Mouse (Mus musculus) megakaryocyte, embryonic 14.5 days (primary cell): Measurements from ENCODE around the gene Paxx. TPM values are rescaled to one million over a fixed set of nuclear protein-coding genes. Genes with fewer than 3 reads are reported as not detected.

ENCODE experiments used
- H3K27me3 ChIP-seq: replicated peaks from 2 replicates; pipeline ENCODE3; 2012; ENCODE audit warnings: inconsistent platforms
- H3K36me3 ChIP-seq: replicated peaks from 2 replicates; pipeline ENCODE3; 2012; ENCODE audit warnings: low read length, inconsistent platforms, mixed read lengths
- H3K4me1 ChIP-seq: 2 replicates; pipeline ENCODE4 v1.6.1; 2012; ENCODE audit warnings: inconsistent platforms
- H3K4me3 ChIP-seq: replicated peaks from 2 replicates; pipeline ENCODE3; 2012; ENCODE audit warnings: moderate library complexity, mild to moderate bottlenecking, inconsistent platforms
- H3K9me3 ChIP-seq: 2 replicates; pipeline ENCODE4 v1.6.1; 2012; ENCODE audit warnings: inconsistent platforms
- FLI1 ChIP-seq: IDR thresholded peaks from 2 replicates; pipeline ENCODE4 v1.6.1; 2012; ENCODE audit warnings: low read length, inconsistent platforms, mixed read lengths
- GATA1 ChIP-seq: IDR thresholded peaks from 3 replicates; pipeline ENCODE4 v1.6.1; 2012; ENCODE audit warnings: mixed read lengths, low read length, inconsistent platforms, borderline replicate concordance
- polyA plus RNA-seq: library from polyadenylated mRNA; stranded (reverse); fragments of >175 nt; gene quantifications from 2 replicates; pipeline ENCODE4 v1.2.3, GENCODE M21; 2012; ENCODE audit warnings: low replicate concordance; ENCODE audit not compliant: insufficient read depth

Paxx gene
- polyA plus RNA-seq, 1 experiment, result 52.3 TPM

DNA sequence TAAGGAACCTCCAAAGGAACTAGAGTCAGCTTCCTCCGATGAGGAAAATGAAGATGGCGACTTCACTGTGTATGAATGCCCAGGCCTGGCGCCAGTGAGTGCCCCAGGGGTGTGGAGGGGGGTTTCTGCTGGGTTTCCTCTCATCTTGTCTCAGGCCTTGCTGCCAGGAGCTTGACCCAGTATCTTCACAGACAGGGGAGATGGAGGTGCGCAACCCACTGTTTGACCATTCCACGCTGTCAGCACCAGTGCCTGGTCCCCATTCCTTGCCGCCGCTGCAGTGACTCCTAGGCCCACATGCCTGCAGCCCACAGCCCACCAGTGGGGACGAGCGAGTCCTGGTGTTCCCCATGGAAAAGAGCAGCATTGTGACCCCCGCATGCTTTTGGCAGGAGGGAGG, 52.0 kb downstream of the Paxx start:
- H3K4me1 ChIP-seq, result peaks cover 6% of the 10 kb centered on the region; the same call in 1 of the 2 replicates
- no peak for TF ChIP-seq FLI1
- TF ChIP-seq GATA1, result no peak
- peaks cover 68% of the 10 kb centered on the region for H3K27me3 ChIP-seq
- H3K4me3 ChIP-seq, result no peak overlapping the region
- no peaks in the 10 kb centered on the region for H3K9me3 ChIP-seq
- H3K36me3 ChIP-seq, result no peaks in the 10 kb centered on the region

Other genes with a start within 250 kb of the Paxx start
- gene Nelfb, start 249.6 kb downstream of the Paxx start, polyA plus RNA-seq, result 22.9 and 24.0 TPM in 2 replicates
- gene Stpg3, start 246.5 kb downstream of the Paxx start, polyA plus RNA-seq, result 0.08 and 1.5 TPM in 2 replicates
- not detected in 2 replicates for gene Fam166a, start 242.3 kb downstream of the Paxx start, polyA plus RNA-seq
- gene Tubb4b, start 236.4 kb downstream of the Paxx start, polyA plus RNA-seq, result 264 and 365 TPM in 2 replicates
- not detected in 2 replicates for gene Slc34a3, start 226.7 kb downstream of the Paxx start, polyA plus RNA-seq
- gene Rnf224, start 224.3 kb downstream of the Paxx start, polyA plus RNA-seq, result not detected in 2 replicates
- 3.8 and 7.6 TPM in 2 replicates for gene Rnf208, start 218.8 kb downstream of the Paxx start, polyA plus RNA-seq
- gene Cysrt1, start 218.6 kb downstream of the Paxx start, polyA plus RNA-seq, result not detected in 2 replicates
- gene AL732309.1, start 214.2 kb downstream of the Paxx start, polyA plus RNA-seq, result 1.1 TPM in 1 of 2 replicates, not detected in the other
- 16.3 and 20.0 TPM in 2 replicates for gene Tmem203, start 205.7 kb downstream of the Paxx start, polyA plus RNA-seq
- gene Tprn, start 198.5 kb downstream of the Paxx start, polyA plus RNA-seq, result 11.9 and 12.9 TPM in 2 replicates
- 34.6 and 160 TPM in 2 replicates for gene Ssna1, start 188.7 kb downstream of the Paxx start, polyA plus RNA-seq
- gene Anapc2, start 188.6 kb downstream of the Paxx start, polyA plus RNA-seq, result 3.1 and 14.8 TPM in 2 replicates
- gene Tmem210, start 172.9 kb downstream of the Paxx start, polyA plus RNA-seq, result not detected in 2 replicates
- not detected in 2 replicates for gene Lrrc26, start 171.2 kb downstream of the Paxx start, polyA plus RNA-seq
- not detected in 2 replicates for gene Grin1, start 141.9 kb downstream of the Paxx start, polyA plus RNA-seq
- gene Man1b1, start 128.8 kb downstream of the Paxx start, polyA plus RNA-seq, result 4.4 and 13.9 TPM in 2 replicates
- gene Dpp7, start 104.7 kb downstream of the Paxx start, polyA plus RNA-seq, result 4.3 and 4.4 TPM in 2 replicates
- gene Uap1l1, start 95.4 kb downstream of the Paxx start, polyA plus RNA-seq, result 12.1 and 13.3 TPM in 2 replicates
- gene Sapcd2, start 88.8 kb downstream of the Paxx start, polyA plus RNA-seq, result 26.7 and 29.9 TPM in 2 replicates
- 1.3 TPM in 1 of 2 replicates, not detected in the other for gene Entpd2, start 65.2 kb downstream of the Paxx start, polyA plus RNA-seq
- 3.7 and 3.9 TPM in 2 replicates for gene Npdc1, start 61.7 kb downstream of the Paxx start, polyA plus RNA-seq
- 4.3 TPM in 1 of 2 replicates, not detected in the other for gene Fut7, start 37.8 kb downstream of the Paxx start, polyA plus RNA-seq
- 13.1 and 24.3 TPM in 2 replicates for gene Abca2, start 32.4 kb downstream of the Paxx start, polyA plus RNA-seq
- not detected in 2 replicates for gene Clic3, start 4.3 kb downstream of the Paxx start, polyA plus RNA-seq
- not detected in 2 replicates for gene Ptgds, start 9.0 kb upstream of the Paxx start, polyA plus RNA-seq
- not detected in 2 replicates for gene Lcn12, start 32.8 kb upstream of the Paxx start, polyA plus RNA-seq
- gene Fbxw5, start 39.7 kb upstream of the Paxx start, polyA plus RNA-seq, result 46.2 and 91.1 TPM in 2 replicates
- gene C8g, start 40.6 kb upstream of the Paxx start, polyA plus RNA-seq, result 0.43 TPM in 1 of 2 replicates, not detected in the other
- gene Traf2, start 85.8 kb upstream of the Paxx start, polyA plus RNA-seq, result 0.78 and 7.0 TPM in 2 replicates
- gene Edf1, start 96.8 kb upstream of the Paxx start, polyA plus RNA-seq, result 316 and 1,404 TPM in 2 replicates
- gene Mamdc4, start 113.8 kb upstream of the Paxx start, polyA plus RNA-seq, result 0.75 TPM in 1 of 2 replicates, not detected in the other
- gene Phpt1, start 114.1 kb upstream of the Paxx start, polyA plus RNA-seq, result 4.7 TPM in 1 of 2 replicates, not detected in the other
- 0.44 and 0.85 TPM in 2 replicates for gene Ajm1, start 120.7 kb upstream of the Paxx start, polyA plus RNA-seq
- gene Rabl6, start 147.4 kb upstream of the Paxx start, polyA plus RNA-seq, result 36.6 and 58.2 TPM in 2 replicates
- 0.15 TPM in 1 of 2 replicates, not detected in the other for gene Ccdc183, start 156.6 kb upstream of the Paxx start, polyA plus RNA-seq
- gene Tmem141, start 160.9 kb upstream of the Paxx start, polyA plus RNA-seq, result 0.94 TPM in 1 of 2 replicates, not detected in the other
- 0.49 TPM in 1 of 2 replicates, not detected in the other for gene Fcna, start 166.9 kb upstream of the Paxx start, polyA plus RNA-seq
- not detected in 2 replicates for gene Lcn8, start 192.0 kb upstream of the Paxx start, polyA plus RNA-seq
- gene Lcn5, start 196.9 kb upstream of the Paxx start, polyA plus RNA-seq, result not detected in 2 replicates
- gene Lcn6, start 215.7 kb upstream of the Paxx start, polyA plus RNA-seq, result not detected in 2 replicates
- not detected in 2 replicates for gene Lcn10, start 221.6 kb upstream of the Paxx start, polyA plus RNA-seq
- gene Obp2a, start 238.9 kb upstream of the Paxx start, polyA plus RNA-seq, result not detected in 2 replicates
- gene Bmyc, start 245.6 kb upstream of the Paxx start, polyA plus RNA-seq, result 55.7 and 68.2 TPM in 2 replicates